23 mouse cellular contexts compared by ENCODE assay signal in the genomic region with DNA sequence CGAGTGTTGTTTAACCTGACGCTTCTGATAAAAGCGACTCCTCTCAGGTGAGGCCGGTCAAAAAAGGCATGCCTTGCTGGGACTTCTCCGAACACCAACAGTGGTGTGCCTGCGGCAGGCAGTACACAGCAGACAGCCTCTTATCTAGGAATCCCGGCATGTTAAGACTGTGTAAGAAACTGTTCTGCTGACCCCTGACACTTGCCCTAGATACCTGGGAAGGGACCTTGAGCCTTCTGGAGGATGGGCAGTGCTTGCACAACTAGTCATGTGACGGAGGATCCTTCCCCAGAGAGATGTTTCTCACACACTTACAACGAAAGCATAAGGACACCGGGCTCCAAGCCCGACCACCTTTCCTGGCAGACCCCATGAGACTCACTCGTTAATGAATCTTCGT. TPM values are rescaled to one million over a fixed set of nuclear protein-coding genes. Genes with fewer than 3 reads are reported as not detected.
DNase-seq lines count a peak whose midpoint lies in the region; ATAC-seq lines count a peak whose summit lies in the region.
"Had no signal": no experiment of that assay in that cellular context is flagged by ENCODE, and none has a peak within 500 bp of the region (broad histone marks: within the 10 kb centered on the region; RNA-seq: fewer than 3 reads in every experiment).

No protein-coding gene starts in this region.

- WGBS in kidney, embryonic 15.5 days = 82% methylated on average over 13 of the region's 13 CpGs
- WGBS in midbrain, embryonic 14.5 days = 83% methylated on average over 13 of the region's 13 CpGs
- WGBS in midbrain, embryonic 13.5 days = 80% methylated on average over 13 of the region's 13 CpGs

- ATAC-seq in kidney, embryonic 15.5 days (replicated peaks; ENCODE audit: low FRiP score) = no peak
- ATAC-seq in midbrain, embryonic 14.5 days (ENCODE audit: low FRiP score, low TSS enrichment) = no peak
- no peak for ATAC-seq in midbrain, embryonic 13.5 days
- ATAC-seq: forebrain, embryonic 16.5 days; lung, postnatal 0 days had no signal

- no peak overlapping the region for H3K4me2 ChIP-seq in kidney, embryonic 15.5 days
- no peak overlapping the region for H3K4me2 ChIP-seq in midbrain, embryonic 14.5 days (ENCODE audit: low read length)
- no peak overlapping the region for H3K4me2 ChIP-seq in midbrain, embryonic 13.5 days (replicated peaks)
- H3K4me2 ChIP-seq: limb, embryonic 13.5 days; liver, embryonic 11.5 days; midbrain, embryonic 12.5 days had no signal

- H3K9me3 ChIP-seq in kidney, embryonic 15.5 days (replicated peaks) = no peaks in the 10 kb centered on the region
- H3K9me3 ChIP-seq in midbrain, embryonic 14.5 days (ENCODE audit: control insufficient read depth, low read length) = no peaks in the 10 kb centered on the region
- no peaks in the 10 kb centered on the region for H3K9me3 ChIP-seq in midbrain, embryonic 13.5 days
- H3K9me3 ChIP-seq: limb, embryonic 13.5 days; megakaryocyte, embryonic 14.5 days; midbrain, embryonic 12.5 days had no signal

- H3K36me3 ChIP-seq in kidney, embryonic 15.5 days = 0 out of 2 replicates have a peak, but pooled peaks cover 7% of the 10 kb centered on the region
- H3K36me3 ChIP-seq in midbrain, embryonic 14.5 days (ENCODE audit: control insufficient read depth, insufficient read depth, low read length) = no peaks in the 10 kb centered on the region
- no peaks in the 10 kb centered on the region for H3K36me3 ChIP-seq in midbrain, embryonic 13.5 days
- H3K36me3 ChIP-seq: midbrain, embryonic 12.5 days had no signal

- peak; percentile 49 for DNase-seq in kidney, adult 18-20 months
- peak; percentile 17 for DNase-seq in midbrain, embryonic 14.5 days
- DNase-seq in kidney, postnatal 14 days = peak; percentile 22
- peak; percentile 88 for DNase-seq in yolk sac, embryonic 10.5 days (ENCODE audit: low spot score)
- DNase-seq in right cerebral cortex, postnatal 36 days (ENCODE audit: low spot score in 2 of 2) = no peak
- DNase-seq: adrenal gland, adult 2 months; adrenal gland, postnatal 36 days; B cell, adult 2 months; cerebellum, adult 2 months; cerebellum, postnatal 14 days; heart, postnatal 14 days; lung, adult 18-20 months; thymus, adult 2 months; thymus, postnatal 36 days had no signal

- H3K27ac ChIP-seq in kidney, embryonic 15.5 days = no peak overlapping the region
- H3K27ac ChIP-seq in midbrain, embryonic 14.5 days (replicated peaks; ENCODE audit: low read depth, low read length) = no peak overlapping the region
- H3K27ac ChIP-seq in midbrain, embryonic 13.5 days = no peak overlapping the region
- H3K27ac ChIP-seq: limb, embryonic 13.5 days; midbrain, embryonic 12.5 days had no signal

- no peak overlapping the region for H3K4me3 ChIP-seq in kidney, embryonic 15.5 days (replicated peaks)
- no peak overlapping the region for H3K4me3 ChIP-seq in midbrain, embryonic 14.5 days (replicated peaks; ENCODE audit: low read depth, low read length)
- no peak overlapping the region for H3K4me3 ChIP-seq in midbrain, embryonic 13.5 days (replicated peaks)
- H3K4me3 ChIP-seq: erythroblast, embryonic 14.5 days; limb, embryonic 13.5 days; megakaryocyte, embryonic 14.5 days; midbrain, embryonic 12.5 days had no signal

- H3K9ac ChIP-seq in kidney, embryonic 15.5 days = no peak overlapping the region
- H3K9ac ChIP-seq in midbrain, embryonic 14.5 days (replicated peaks; ENCODE audit: low read length) = no peak overlapping the region
- H3K9ac ChIP-seq in midbrain, embryonic 13.5 days (replicated peaks) = no peak overlapping the region
- H3K9ac ChIP-seq: limb, embryonic 13.5 days; midbrain, embryonic 12.5 days had no signal

- H3K4me1 ChIP-seq in kidney, embryonic 15.5 days = peaks cover 9% of the 10 kb centered on the region
- H3K4me1 ChIP-seq in midbrain, embryonic 14.5 days (ENCODE audit: control insufficient read depth, insufficient read depth, low read length) = no peaks in the 10 kb centered on the region
- H3K4me1 ChIP-seq in midbrain, embryonic 13.5 days (replicated peaks) = no peaks in the 10 kb centered on the region
- H3K4me1 ChIP-seq: midbrain, embryonic 12.5 days had no signal

- no peaks in the 10 kb centered on the region for H3K27me3 ChIP-seq in kidney, embryonic 15.5 days
- no peaks in the 10 kb centered on the region for H3K27me3 ChIP-seq in midbrain, embryonic 14.5 days (ENCODE audit: control insufficient read depth, insufficient read depth, low read length)
- H3K27me3 ChIP-seq in midbrain, embryonic 13.5 days = no peaks in the 10 kb centered on the region
- H3K27me3 ChIP-seq: limb, embryonic 13.5 days; megakaryocyte, embryonic 14.5 days; midbrain, embryonic 12.5 days had no signal

RNA-seq across cellular contexts. Expression of gene Wipf1, which starts 28.7 kb away (rescaled TPM):
- polyA plus RNA-seq in kidney, embryonic 15.5 days (2015; fragmentation: Nextera tagmentation; extraction: Ambion mirVana) = 8.7 and 9.7 TPM in 2 replicates
- 1.7 and 2.8 TPM in 2 replicates for polyA plus RNA-seq in midbrain, embryonic 14.5 days (2014; fragmentation: Nextera tagmentation; extraction: Ambion mirVana)
- polyA plus RNA-seq in midbrain, embryonic 13.5 days (2015; fragmentation: Nextera tagmentation; extraction: Ambion mirVana) = 2.0 and 2.5 TPM in 2 replicates

Comparison
In these comparisons a context has a peak if more than half of its experiments do, and no peak if none do; other contexts are left out.
1. DNase-seq: peak in kidney, adult 18-20 months (single experiment), midbrain, embryonic 14.5 days (single experiment), kidney, postnatal 14 days (single experiment) and yolk sac, embryonic 10.5 days (single experiment); none in right cerebral cortex, postnatal 36 days (0 of 2).